Mouse (Mus musculus) cerebellum, adult 2 months (tissue): ENCODE data around the gene Kcnq2.

Experiments
- CTCF ChIP-seq: fragments of 200-500 bp; IDR thresholded peaks from 2 replicates; pipeline ENCODE4 v1.5.1; 2011; ENCODE audit warnings: low read depth, mild to moderate bottlenecking, control low read depth, low read length, moderate library complexity, borderline replicate concordance; ENCODE audit not compliant: insufficient read depth
- POLR2A ChIP-seq: fragments of 200-500 bp; IDR thresholded peaks from 2 replicates; pipeline ENCODE4 v1.6.1; 2011; ENCODE audit warnings: low read length, control low read depth, borderline replicate concordance; ENCODE audit not compliant: insufficient read depth

GRCm38 (mm10) chr2:181178015-181178414 is 42.9 kb upstream of the Kcnq2 start:
- TF ChIP-seq CTCF (no peak), POLR2A (no peak)
